Mouse (Mus musculus) heart, postnatal 14 days (tissue): ENCODE measurements at regions not wholly inside any gene's neighbourhood (a gene's known extent, or its start where the extent isn't known, plus 50 kb on each side); places are given as distances from the start of the nearest gene placed in this dataset.
A peak's percentile ranks its signal among the peaks of the same experiment; 100 is the strongest.
"Not testable (repeated sequence)": the region's sequence is repeated elsewhere in the genome, so short reads cannot be mapped to it uniquely, and the experiment has no call there.

Experiments used
- DNase-seq, 2 experiments: peaks; one replicate each; pipeline ENCODE4 v3.0.0; 2021 to 2022
- intact Hi-C: fragments of 180-260 bp; cut with DNase I; formaldehyde crosslinking; loops from one replicate; pipeline ENCODE4 v1.15.1; 2025

- intact Hi-C loops, result no loop called here
- DNase-seq, result no peak
These were observed 182.7 kb downstream of the Bmp2 start for GRCm38 (mm10) chr2:133734469-133735225.

DNA sequence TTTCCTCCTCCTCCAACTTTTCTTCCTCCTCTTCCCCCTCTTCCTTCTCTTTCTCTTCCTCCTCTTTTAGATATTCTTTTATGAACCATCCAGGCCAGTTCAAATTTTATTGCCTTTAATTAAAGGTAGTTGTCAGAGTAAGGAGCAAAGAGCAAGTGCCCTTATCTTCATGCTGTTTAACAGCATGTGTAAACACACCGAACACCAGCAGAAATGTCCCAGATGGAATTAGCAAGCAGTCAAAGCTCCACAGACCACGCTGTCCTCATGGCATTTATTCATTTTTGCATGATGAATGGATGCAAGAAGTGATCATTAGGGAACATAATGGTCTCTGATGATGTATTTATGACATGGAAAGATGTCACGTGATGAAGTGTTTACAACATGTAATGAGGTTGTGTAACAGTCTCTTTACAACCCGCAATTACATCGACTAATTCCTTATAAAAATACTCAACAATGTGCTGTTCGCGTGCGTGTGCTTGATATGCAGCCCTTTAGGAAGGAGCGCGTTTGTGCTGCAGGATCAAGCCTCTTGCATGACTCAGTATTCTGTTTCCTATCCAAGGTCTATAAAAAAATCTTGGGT lies 187.0 kb downstream of the Bmp2 start:
- DNase-seq, result no peak
- intact Hi-C loops, result no loop called here

- intact Hi-C loops, result no loop called here
- no peak for DNase-seq
These were observed 196.5 kb downstream of the Bmp2 start for GRCm38 (mm10) chr2:133748493-133748892.

DNA sequence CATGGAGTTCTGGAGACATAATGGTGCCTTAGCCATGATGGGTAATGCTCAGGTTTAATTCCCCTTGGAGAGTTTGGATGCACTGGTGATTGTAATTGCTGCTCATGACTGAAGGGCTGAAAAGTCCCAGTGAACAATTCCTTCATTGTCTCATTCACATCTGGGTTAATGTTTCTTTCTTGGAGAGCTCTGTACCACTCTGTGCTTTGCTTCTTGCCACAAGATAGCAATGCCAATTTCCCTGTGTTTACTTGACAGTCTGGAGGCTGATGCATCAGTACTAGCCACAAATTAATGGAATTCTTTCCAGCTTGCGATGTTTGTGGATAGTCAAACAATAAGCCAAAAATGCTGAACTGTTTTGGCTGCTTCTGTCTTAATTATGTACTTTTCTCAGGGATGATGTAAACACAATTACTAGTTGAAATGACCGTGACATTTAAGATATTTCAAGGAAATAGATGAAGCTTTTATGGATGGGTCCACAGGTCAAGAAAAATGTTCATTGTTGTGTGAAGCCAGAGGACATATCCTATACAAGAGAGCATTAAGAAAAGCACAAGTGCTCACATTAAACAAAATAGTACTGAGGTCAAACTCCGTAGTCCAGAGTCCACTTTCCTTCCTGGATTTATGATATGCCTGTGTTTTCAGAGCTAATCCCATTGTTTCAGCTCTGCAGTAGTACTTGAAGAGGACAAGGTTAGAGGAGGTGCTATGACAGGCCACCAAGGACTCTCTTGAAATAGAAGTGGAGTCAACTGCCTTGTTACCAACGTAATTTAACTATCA lies 198.1 kb downstream of the Bmp2 start:
- no peak for DNase-seq
- intact Hi-C loops, result no loop called here

DNA sequence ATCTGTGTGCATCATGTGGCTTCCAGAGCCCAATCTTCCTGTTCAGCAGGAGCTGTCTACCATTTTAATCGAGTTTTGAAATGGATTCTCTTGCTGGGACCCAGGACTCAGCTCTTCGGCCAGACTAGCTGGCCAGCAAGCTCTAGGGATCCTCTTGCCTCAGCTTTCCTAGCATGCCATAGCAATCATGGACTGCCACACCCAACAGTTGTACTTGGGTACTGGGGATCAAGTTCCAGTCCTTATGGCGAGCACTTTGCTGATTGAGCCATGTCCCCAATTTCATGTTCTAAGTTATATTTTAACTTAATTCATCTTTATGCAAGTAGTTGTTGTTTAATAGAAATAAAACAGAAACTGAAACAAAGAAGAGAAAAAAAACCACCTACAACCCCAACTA lies 202.1 kb downstream of the Bmp2 start:
- intact Hi-C loops, result no loop called here

DNA sequence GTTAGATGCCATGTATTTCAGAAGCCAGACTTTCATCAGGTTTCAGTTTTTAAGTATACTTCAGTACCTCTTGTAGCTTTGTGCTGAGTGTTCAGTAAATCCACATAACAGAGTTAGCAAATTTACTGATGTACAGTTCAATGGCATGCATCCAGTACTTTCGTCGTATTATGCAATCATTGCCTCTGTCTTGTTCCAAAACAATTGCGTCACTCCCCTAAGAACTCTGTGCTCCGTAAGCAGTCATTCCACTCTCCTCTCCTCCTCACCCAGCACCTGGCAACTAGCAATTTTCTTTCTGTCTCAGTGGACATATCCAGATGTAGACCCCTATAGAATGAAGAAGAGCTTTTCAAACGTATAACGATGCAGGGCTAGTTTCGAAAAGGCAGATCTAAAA lies 209.5 kb downstream of the Bmp2 start:
- intact Hi-C loops, result no loop called here
- peak; percentile 3 to 21 for DNase-seq

More for the DNA sequence above, 202.1 kb downstream of the Bmp2 start:
- DNase-seq, result no peak

DNA sequence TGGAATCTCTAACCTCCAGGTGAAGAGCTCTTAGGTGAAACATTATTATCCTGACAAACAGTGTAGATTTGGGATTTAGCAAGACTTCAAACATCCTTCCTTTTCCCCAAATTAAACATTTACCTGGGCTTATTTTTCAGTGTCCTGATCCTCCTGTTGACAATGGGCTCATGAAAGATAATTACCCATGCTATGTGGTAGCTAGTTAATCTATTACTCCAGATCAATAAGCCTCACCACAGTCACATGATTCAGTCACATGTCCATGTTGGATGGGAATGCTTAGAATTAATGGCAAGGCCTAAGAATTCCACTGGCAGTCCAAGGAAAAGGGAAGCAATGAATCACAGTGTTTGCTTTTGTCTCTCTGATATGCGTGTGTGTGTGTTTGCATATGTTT lies 216.6 kb downstream of the Bmp2 start:
- intact Hi-C loops, result no loop called here
- DNase-seq, result no peak

DNA sequence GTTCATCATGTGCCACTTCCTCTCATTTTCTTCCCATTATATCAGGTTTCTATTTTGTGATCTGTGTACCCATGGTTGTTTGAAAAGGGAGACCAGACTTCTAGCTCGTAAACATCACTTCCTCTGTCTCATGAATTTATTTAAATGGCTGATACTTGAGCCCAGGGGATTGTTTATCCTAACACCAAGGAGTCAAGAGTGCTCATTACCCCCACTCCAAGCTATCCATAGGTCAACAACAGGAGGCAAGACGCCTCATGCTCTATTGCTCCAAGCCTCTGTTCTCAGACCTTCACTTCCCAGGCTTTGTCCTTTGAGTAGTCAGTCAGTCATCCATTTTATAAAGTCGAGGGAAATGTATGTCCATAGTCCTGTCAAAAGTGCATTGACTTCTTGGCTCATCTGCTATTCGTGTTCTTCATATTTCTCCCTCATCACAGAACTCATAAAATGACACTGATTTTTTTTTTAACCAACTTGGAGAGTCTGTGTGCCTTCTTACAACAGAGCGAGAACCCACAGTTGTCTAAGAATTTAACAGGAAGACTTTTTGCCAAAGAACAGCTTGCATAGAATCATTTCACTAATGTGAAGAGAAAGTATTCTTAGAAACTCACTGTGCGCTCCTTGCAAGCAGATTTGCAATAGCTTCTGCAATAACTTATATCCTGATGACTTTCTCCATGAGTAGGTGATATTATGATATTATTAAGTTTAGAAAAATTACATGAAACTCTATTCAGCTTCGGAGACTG lies 231.8 kb downstream of the Bmp2 start:
- intact Hi-C loops, result no loop called here
- no peak for DNase-seq

- no peak for DNase-seq
- intact Hi-C loops, result loop anchor here (5.0 to 10.0 kb wide), 2 partner anchors 226 to 676 kb away; no protein-coding TSS in a partner anchor
These were observed 239.1 kb downstream of the Bmp2 start for GRCm38 (mm10) chr2:133791031-133791430.

DNA sequence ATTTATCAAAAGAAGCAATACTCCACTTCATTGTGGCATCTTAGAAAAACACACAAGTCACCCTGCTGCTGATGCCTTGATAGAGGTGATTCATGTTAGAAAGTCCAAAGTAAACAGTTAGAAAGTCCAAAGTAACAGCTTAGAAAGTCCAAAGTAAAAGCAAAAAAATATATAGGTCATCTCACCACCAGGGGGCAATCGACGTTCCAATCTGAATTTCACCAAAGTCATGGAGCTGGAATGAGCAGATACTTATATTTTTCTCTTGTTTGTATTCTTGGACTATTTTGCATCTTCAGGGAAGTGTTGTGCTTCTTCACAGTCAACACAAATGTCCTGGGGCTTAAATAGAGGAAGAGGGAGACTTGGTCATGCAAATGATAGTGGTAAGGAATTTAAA lies 241.3 kb downstream of the Bmp2 start:
- intact Hi-C loops, result loop anchor here (2.0 to 10.0 kb wide), 3 partner anchors 224 to 690 kb away; no protein-coding TSS in a partner anchor
- DNase-seq, result peak; percentile 16 to 37

GRCm38 (mm10) chr2:133802666-133803065 lies 250.7 kb downstream of the Bmp2 start:
- DNase-seq, result no peak
- intact Hi-C loops, result no loop called here

DNA sequence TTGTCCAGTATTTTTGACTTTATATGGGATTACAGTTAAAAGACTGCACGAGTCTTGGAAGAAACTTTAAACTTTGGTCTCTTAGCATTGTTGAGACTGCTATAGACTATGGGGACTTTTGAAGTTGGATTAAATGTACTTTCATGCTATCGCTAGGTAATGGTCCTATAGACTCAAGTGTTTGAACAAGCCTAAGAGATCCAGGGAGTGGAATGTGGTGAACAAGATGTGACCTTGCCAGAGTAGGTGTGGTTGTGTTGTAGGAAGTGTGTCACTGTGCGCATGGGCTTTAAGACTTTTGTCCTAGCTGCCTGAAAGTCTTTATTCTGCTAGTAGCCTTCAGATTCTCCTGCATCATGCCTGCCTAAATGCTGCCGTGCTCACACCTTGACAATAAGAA lies 269.5 kb downstream of the Bmp2 start:
- no peak for DNase-seq
- intact Hi-C loops, result no loop called here

GRCm38 (mm10) chr2:133829406-133829805 lies 277.4 kb downstream of the Bmp2 start:
- intact Hi-C loops, result no loop called here
- DNase-seq, result no peak

DNA sequence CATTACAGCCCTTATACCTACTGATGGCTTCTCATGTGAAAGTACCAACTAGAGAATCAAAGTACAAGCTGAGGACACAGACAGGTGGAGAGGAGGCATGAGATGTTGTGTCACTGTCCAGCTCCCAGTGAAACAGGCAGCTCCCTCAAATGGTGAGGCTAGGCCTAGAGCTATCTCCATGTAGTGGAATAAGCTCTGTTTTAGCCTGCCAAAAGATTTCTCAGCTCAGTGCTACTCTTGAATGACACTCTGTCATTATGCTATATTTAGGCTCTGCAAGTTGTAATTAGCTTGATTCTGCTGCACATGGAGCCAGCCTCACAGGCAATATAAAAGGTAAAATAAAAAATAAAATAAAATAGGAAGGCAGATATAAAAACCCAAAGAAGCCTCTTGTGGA lies 298.5 kb downstream of the Bmp2 start:
- no peak for DNase-seq
- intact Hi-C loops, result no loop called here

GRCm38 (mm10) chr2:133874982-133875381 lies 323.0 kb downstream of the Bmp2 start:
- DNase-seq, intact Hi-C loops: not testable (repeated sequence)

- intact Hi-C loops, result no loop called here
- DNase-seq, result no peak
These were observed 331.7 kb downstream of the Bmp2 start for GRCm38 (mm10) chr2:133883682-133884081.

- intact Hi-C loops, result no loop called here
- DNase-seq, result no peak
These were observed 354.3 kb downstream of the Bmp2 start for GRCm38 (mm10) chr2:133906269-133906668.
